Mouse (Mus musculus) CH12.LX (cell line): ENCODE results near the gene Akr1d1.

ENCODE experiments used
- BHLHE40 ChIP-seq: IDR thresholded peaks from 2 replicates; pipeline ENCODE4 v1.6.1; 2011; ENCODE audit warnings: mild to moderate bottlenecking, low read depth, low read length, improper control_type of control experiment
- CTCF ChIP-seq, 2 experiments: IDR thresholded peaks in 1 of 2; conservative IDR thresholded peaks in 1 of 2; 2 replicates each; pipeline ENCODE4 v1.5.1; 2011 to 2012; ENCODE audit warnings: low read depth in 2 of 2, low read length in 2 of 2, improper control_type of control experiment in 1 of 2, inconsistent platforms in 1 of 2, mild to moderate bottlenecking in 1 of 2, moderate library complexity in 1 of 2
- EP300 ChIP-seq: IDR thresholded peaks from 2 replicates; pipeline ENCODE4 v1.6.1; 2011; ENCODE audit warnings: low read length, improper control_type of control experiment
- MAFK ChIP-seq: IDR thresholded peaks from 2 replicates; pipeline ENCODE4 v1.6.1; 2011; ENCODE audit warnings: low read length, improper control_type of control experiment; ENCODE audit not compliant: insufficient replicate concordance
- MAX ChIP-seq: IDR thresholded peaks from 2 replicates; pipeline ENCODE4 v1.6.1; 2011; ENCODE audit warnings: low read length, improper control_type of control experiment
- MAZ ChIP-seq: IDR thresholded peaks from 2 replicates; pipeline ENCODE4 v1.6.1; 2012; ENCODE audit warnings: low read depth, mild to moderate bottlenecking, inconsistent platforms, low read length, improper control_type of control experiment, moderate library complexity
- MEF2A ChIP-seq: IDR thresholded peaks from 2 replicates; pipeline ENCODE4 v1.6.1; 2014; ENCODE audit warnings: low read depth, mild to moderate bottlenecking, inconsistent platforms, low read length, improper control_type of control experiment, borderline replicate concordance
- PAX5 ChIP-seq: IDR thresholded peaks from 2 replicates; pipeline ENCODE4 v1.6.1; 2012; ENCODE audit warnings: low read length, inconsistent platforms, mixed read lengths
- POLR2A ChIP-seq: IDR thresholded peaks from 2 replicates; pipeline ENCODE4 v1.6.1; 2011; ENCODE audit warnings: low read depth, mild to moderate bottlenecking, improper control_type of control experiment, low read length
- RAD21 ChIP-seq: IDR thresholded peaks from 2 replicates; pipeline ENCODE4 v1.6.1; 2011; ENCODE audit warnings: low read depth, mild to moderate bottlenecking, low read length, improper control_type of control experiment, moderate library complexity
- SMC3 ChIP-seq: IDR thresholded peaks from 2 replicates; pipeline ENCODE4 v1.6.1; 2011; ENCODE audit warnings: low read depth, low read length, improper control_type of control experiment
- TCF12 ChIP-seq: IDR thresholded peaks from 2 replicates; pipeline ENCODE4 v1.6.1; 2014; ENCODE audit warnings: low read depth, mild to moderate bottlenecking, inconsistent platforms, low read length, improper control_type of control experiment
- USF1 ChIP-seq: IDR thresholded peaks from 2 replicates; pipeline ENCODE4 v1.6.1; 2014; ENCODE audit warnings: low read depth, mild to moderate bottlenecking, inconsistent platforms, low read length, improper control_type of control experiment
- USF2 ChIP-seq: conservative IDR thresholded peaks from 2 replicates; pipeline ENCODE4 v1.6.1; 2011; ENCODE audit warnings: low read depth, low read length, improper control_type of control experiment

GRCm38 (mm10) chr6:37572935-37573334 is 43.0 kb downstream of the Akr1d1 start:
- TF ChIP-seq MAZ (no peak), SMC3 (no peak), TCF12 (no peak), CTCF (conservative IDR thresholded peaks at IDR 0.05 in 1 of 2, IDR thresholded peaks at IDR 0.05 in 1 of 2; ENCODE audit: low read depth in 2 of 2, low read length in 2 of 2) (no peak), POLR2A (no peak), EP300 (no peak), PAX5 (no peak), BHLHE40 (no peak), RAD21 (no peak), USF2 (no peak), MAFK (no peak), MAX (no peak), USF1 (no peak), MEF2A (no peak)
